Mouse (Mus musculus): ENCODE results near the gene Sestd1. TPM values are rescaled to one million over a fixed set of nuclear protein-coding genes. Genes with fewer than 3 reads are reported as not detected.

Gene Sestd1
- total and polyA plus RNA-seq, 3 experiments: 0.02 to 0.22 TPM; not detected in 1

GRCm38 (mm10) chr2:77151255-77151654 is 129.1 kb downstream of the Sestd1 start:
- no peaks in the 10 kb centered on the region for H3K36me3 ChIP-seq (replicated peaks)
- DNase-seq (ENCODE audit: low spot score): no peak

GRCm38 (mm10) chr2:77149576-77149975 is 130.8 kb downstream of the Sestd1 start:
- Histone ChIP-seq H3K4me1 (ENCODE audit: insufficient read depth, low read depth, low read length) (no peaks in the 10 kb centered on the region), H3K4me3 (ENCODE audit: low read depth, low read length) (no peak overlapping the region), H3K27me3 (ENCODE audit: insufficient read depth, low read length) (no peaks in the 10 kb centered on the region), H3K36me3 (replicated peaks) (no peaks in the 10 kb centered on the region), H3K9me3 (replicated peaks) (peaks cover 20% of the 10 kb centered on the region)
- DNase-seq (ENCODE audit: low spot score) (no peak), ATAC-seq (ENCODE audit: extremely low read depth, insufficient number of reproducible peaks, low FRiP score, poor library complexity, severe bottlenecking) (no peak)
- TF ChIP-seq GATA2 (IDR thresholded peaks at IDR 0.05; ENCODE audit: borderline replicate concordance, low read depth, low read length): no peak
- TF ChIP-seq POLR2AphosphoS5 (IDR thresholded peaks at IDR 0.05; ENCODE audit: insufficient replicate concordance, low read depth, low read length): no peak
- TF ChIP-seq CTCF (IDR thresholded peaks at IDR 0.05; ENCODE audit: low read depth, low read length): no peak
- no peak for TF ChIP-seq GATA1 (IDR thresholded peaks at IDR 0.05; ENCODE audit: borderline replicate concordance, low read length)
- no peak for TF ChIP-seq TAL1 (conservative IDR thresholded peaks at IDR 0.05; ENCODE audit: low read depth, low read length)

More at GRCm38 (mm10) chr2:77151255-77151654, 129.1 kb downstream of the Sestd1 start:
- Histone ChIP-seq H3K4me1 (ENCODE audit: insufficient read depth, low read depth, low read length) (no peaks in the 10 kb centered on the region), H3K27me3 (ENCODE audit: insufficient read depth, low read length) (no peaks in the 10 kb centered on the region), H3K9me3 (replicated peaks) (peaks cover 20% of the 10 kb centered on the region), H3K4me3 (ENCODE audit: low read depth, low read length) (no peak overlapping the region)
- no peak for TF ChIP-seq POLR2AphosphoS5 (IDR thresholded peaks at IDR 0.05; ENCODE audit: insufficient replicate concordance, low read depth, low read length)
- no peak for TF ChIP-seq TAL1 (conservative IDR thresholded peaks at IDR 0.05; ENCODE audit: low read depth, low read length)
- no peak for TF ChIP-seq GATA2 (IDR thresholded peaks at IDR 0.05; ENCODE audit: borderline replicate concordance, low read depth, low read length)
- no peak for TF ChIP-seq CTCF (IDR thresholded peaks at IDR 0.05; ENCODE audit: low read depth, low read length)
- no peak for TF ChIP-seq GATA1 (IDR thresholded peaks at IDR 0.05; ENCODE audit: borderline replicate concordance, low read length)
- no peak for ATAC-seq (ENCODE audit: extremely low read depth, insufficient number of reproducible peaks, low FRiP score, poor library complexity, severe bottlenecking)

- H3K27me3 ChIP-seq (ENCODE audit: insufficient read depth, low read length): no peaks in the 10 kb centered on the region
- peaks cover 23% of the 10 kb centered on the region for H3K9me3 ChIP-seq (replicated peaks)
- no peaks in the 10 kb centered on the region for H3K4me1 ChIP-seq (ENCODE audit: insufficient read depth, low read depth, low read length)
- TF ChIP-seq TAL1 (conservative IDR thresholded peaks at IDR 0.05; ENCODE audit: low read depth, low read length) (no peak), POLR2AphosphoS5 (IDR thresholded peaks at IDR 0.05; ENCODE audit: insufficient replicate concordance, low read depth, low read length) (no peak), CTCF (IDR thresholded peaks at IDR 0.05; ENCODE audit: low read depth, low read length) (no peak), GATA2 (IDR thresholded peaks at IDR 0.05; ENCODE audit: borderline replicate concordance, low read depth, low read length) (no peak), GATA1 (IDR thresholded peaks at IDR 0.05; ENCODE audit: borderline replicate concordance, low read length) (no peak)
- no peak for DNase-seq (ENCODE audit: low spot score)
- ATAC-seq (ENCODE audit: extremely low read depth, insufficient number of reproducible peaks, low FRiP score, poor library complexity, severe bottlenecking): no peak
- H3K36me3 ChIP-seq (replicated peaks): no peaks in the 10 kb centered on the region
- H3K4me3 ChIP-seq (ENCODE audit: low read depth, low read length): no peak overlapping the region
These were observed 132.2 kb downstream of the Sestd1 start for GRCm38 (mm10) chr2:77148215-77148614.

- Histone ChIP-seq H3K9me3 (replicated peaks) (peaks cover 26% of the 10 kb centered on the region), H3K4me3 (ENCODE audit: low read depth, low read length) (no peak overlapping the region), H3K4me1 (ENCODE audit: insufficient read depth, low read depth, low read length) (no peaks in the 10 kb centered on the region), H3K36me3 (replicated peaks) (no peaks in the 10 kb centered on the region), H3K27me3 (ENCODE audit: insufficient read depth, low read length) (no peaks in the 10 kb centered on the region)
- DNase-seq (ENCODE audit: low spot score) (no peak), ATAC-seq (ENCODE audit: extremely low read depth, insufficient number of reproducible peaks, low FRiP score, poor library complexity, severe bottlenecking) (no peak)
- TF ChIP-seq TAL1 (conservative IDR thresholded peaks at IDR 0.05; ENCODE audit: low read depth, low read length) (no peak), POLR2AphosphoS5 (IDR thresholded peaks at IDR 0.05; ENCODE audit: insufficient replicate concordance, low read depth, low read length) (no peak), GATA1 (IDR thresholded peaks at IDR 0.05; ENCODE audit: borderline replicate concordance, low read length) (no peak), GATA2 (IDR thresholded peaks at IDR 0.05; ENCODE audit: borderline replicate concordance, low read depth, low read length) (no peak), CTCF (IDR thresholded peaks at IDR 0.05; ENCODE audit: low read depth, low read length) (no peak)
These were observed 133.4 kb downstream of the Sestd1 start for GRCm38 (mm10) chr2:77146968-77147367.

GRCm38 (mm10) chr2:77146291-77146690 is 134.1 kb downstream of the Sestd1 start:
- H3K4me1 ChIP-seq (ENCODE audit: insufficient read depth, low read depth, low read length): no peaks in the 10 kb centered on the region
- peaks cover 29% of the 10 kb centered on the region for H3K9me3 ChIP-seq (replicated peaks)
- H3K27me3 ChIP-seq (ENCODE audit: insufficient read depth, low read length): no peaks in the 10 kb centered on the region
- ATAC-seq (ENCODE audit: extremely low read depth, insufficient number of reproducible peaks, low FRiP score, poor library complexity, severe bottlenecking) (no peak), DNase-seq (ENCODE audit: low spot score) (no peak)
- H3K36me3 ChIP-seq (replicated peaks): no peaks in the 10 kb centered on the region
- no peak for TF ChIP-seq POLR2AphosphoS5 (IDR thresholded peaks at IDR 0.05; ENCODE audit: insufficient replicate concordance, low read depth, low read length)
- H3K4me3 ChIP-seq (ENCODE audit: low read depth, low read length): no peak overlapping the region

- Histone ChIP-seq H3K27me3 (ENCODE audit: insufficient read depth, low read length) (no peaks in the 10 kb centered on the region), H3K9me3 (replicated peaks) (peaks cover 27% of the 10 kb centered on the region), H3K36me3 (replicated peaks) (no peaks in the 10 kb centered on the region), H3K4me3 (ENCODE audit: low read depth, low read length) (no peak overlapping the region), H3K4me1 (ENCODE audit: insufficient read depth, low read depth, low read length) (no peaks in the 10 kb centered on the region)
- TF ChIP-seq GATA1 (IDR thresholded peaks at IDR 0.05; ENCODE audit: borderline replicate concordance, low read length) (no peak), CTCF (IDR thresholded peaks at IDR 0.05; ENCODE audit: low read depth, low read length) (no peak), GATA2 (IDR thresholded peaks at IDR 0.05; ENCODE audit: borderline replicate concordance, low read depth, low read length) (no peak), POLR2AphosphoS5 (IDR thresholded peaks at IDR 0.05; ENCODE audit: insufficient replicate concordance, low read depth, low read length) (no peak), TAL1 (conservative IDR thresholded peaks at IDR 0.05; ENCODE audit: low read depth, low read length) (no peak)
- ATAC-seq (ENCODE audit: extremely low read depth, insufficient number of reproducible peaks, low FRiP score, poor library complexity, severe bottlenecking) (no peak), DNase-seq (ENCODE audit: low spot score) (no peak)
These were observed 136.9 kb downstream of the Sestd1 start for GRCm38 (mm10) chr2:77143536-77143935.

- DNase-seq (ENCODE audit: low spot score) (no peak), ATAC-seq (ENCODE audit: extremely low read depth, insufficient number of reproducible peaks, low FRiP score, poor library complexity, severe bottlenecking) (no peak)
- Histone ChIP-seq H3K4me1 (ENCODE audit: insufficient read depth, low read depth, low read length) (no peaks in the 10 kb centered on the region), H3K9me3 (replicated peaks) (peaks cover 28% of the 10 kb centered on the region), H3K36me3 (replicated peaks) (no peaks in the 10 kb centered on the region), H3K4me3 (ENCODE audit: low read depth, low read length) (no peak overlapping the region), H3K27me3 (ENCODE audit: insufficient read depth, low read length) (no peaks in the 10 kb centered on the region)
- TF ChIP-seq POLR2AphosphoS5 (IDR thresholded peaks at IDR 0.05; ENCODE audit: insufficient replicate concordance, low read depth, low read length) (no peak), GATA1 (IDR thresholded peaks at IDR 0.05; ENCODE audit: borderline replicate concordance, low read length) (no peak), CTCF (IDR thresholded peaks at IDR 0.05; ENCODE audit: low read depth, low read length) (no peak), TAL1 (conservative IDR thresholded peaks at IDR 0.05; ENCODE audit: low read depth, low read length) (no peak), GATA2 (IDR thresholded peaks at IDR 0.05; ENCODE audit: borderline replicate concordance, low read depth, low read length) (no peak)
These were observed 141.5 kb downstream of the Sestd1 start for GRCm38 (mm10) chr2:77138879-77139278.
